Mouse (Mus musculus): ENCODE results near the gene Gm19345.

Gene Gm19345

GRCm38 (mm10) chr7:19851858-19852570 lies at the start of gene Gm19345:
Gene Gm19345 (plus strand): TSS chr7:19852003.
- DNase-seq: peak; percentile 38

- DNase-seq: peak; percentile 66
Measured at GRCm38 (mm10) chr7:19802995-19803394, 48.8 kb upstream of the Gm19345 start.

- no peak for DNase-seq
Measured at GRCm38 (mm10) chr7:19806356-19806969, 45.3 kb upstream of the Gm19345 start.

- no peak for DNase-seq
Measured at GRCm38 (mm10) chr7:19809369-19809768, 42.4 kb upstream of the Gm19345 start.

- DNase-seq: peak; percentile 71
Measured at GRCm38 (mm10) chr7:19811114-19811513, 40.7 kb upstream of the Gm19345 start.

GRCm38 (mm10) chr7:19813161-19813560 lies 38.6 kb upstream of the Gm19345 start:
- no peak for DNase-seq

GRCm38 (mm10) chr7:19813579-19814122 lies 38.2 kb upstream of the Gm19345 start:
- DNase-seq: no peak

- no peak for DNase-seq
Measured at GRCm38 (mm10) chr7:19815296-19816223, 36.2 kb upstream of the Gm19345 start.

- DNase-seq: peak; percentile 86
Measured at GRCm38 (mm10) chr7:19816224-19816771, 35.5 kb upstream of the Gm19345 start.

GRCm38 (mm10) chr7:19817382-19818105 lies 34.3 kb upstream of the Gm19345 start:
- DNase-seq: peak; percentile 68

GRCm38 (mm10) chr7:19818440-19818839 lies 33.4 kb upstream of the Gm19345 start:
- DNase-seq: no peak

GRCm38 (mm10) chr7:19818875-19819274 lies 32.9 kb upstream of the Gm19345 start:
- no peak for DNase-seq

- DNase-seq: no peak
Measured at GRCm38 (mm10) chr7:19820347-19821048, 31.3 kb upstream of the Gm19345 start.

- DNase-seq: no peak
Measured at GRCm38 (mm10) chr7:19821633-19822032, 30.2 kb upstream of the Gm19345 start.

- no peak for DNase-seq
Measured at GRCm38 (mm10) chr7:19822193-19822592, 29.6 kb upstream of the Gm19345 start.

- DNase-seq: peak; percentile 61
Measured at GRCm38 (mm10) chr7:19822604-19823058, 29.2 kb upstream of the Gm19345 start, which contains the start of gene Bcl3. Gene Bcl3 (minus strand): TSS chr7:19822770.

- no peak for DNase-seq
Measured at GRCm38 (mm10) chr7:19823256-19824181, 28.3 kb upstream of the Gm19345 start.

- peak; percentile 89 for DNase-seq
Measured at GRCm38 (mm10) chr7:19824182-19824973, 27.4 kb upstream of the Gm19345 start.

- no peak for DNase-seq
Measured at GRCm38 (mm10) chr7:19826756-19827155, 25.0 kb upstream of the Gm19345 start.
